Mouse (Mus musculus) C2C12 (cell line): ENCODE measurements around the gene Emsy. TPM values are rescaled to one million over a fixed set of nuclear protein-coding genes. Genes with fewer than 3 reads are reported as not detected.

Source experiments
- H3K27me3 ChIP-seq: one replicate; pipeline ENCODE4 v1.6.1; 2011; ENCODE audit not compliant: control insufficient read depth, insufficient read depth, insufficient read length
- H3K36me3 ChIP-seq: one replicate; pipeline ENCODE4 v1.6.1; 2011; ENCODE audit not compliant: control insufficient read depth, insufficient read depth
- H3K4me3 ChIP-seq: one replicate; pipeline ENCODE4 v1.5.1; 2011; ENCODE audit warnings: mild to moderate bottlenecking, control low read depth; ENCODE audit not compliant: poor library complexity, insufficient read depth, severe bottlenecking
- H3K79me2 ChIP-seq: one replicate; pipeline ENCODE4 v1.6.1; 2011; ENCODE audit not compliant: control insufficient read depth, insufficient read depth
- H3K79me3 ChIP-seq: one replicate; pipeline ENCODE4 v1.6.1; 2011; ENCODE audit warnings: low read depth, control low read depth
- H3ac ChIP-seq: one replicate; pipeline ENCODE3; 2011; ENCODE audit warnings: low read depth; ENCODE audit not compliant: control insufficient read depth, insufficient read length
- CEBPB ChIP-seq: IDR thresholded peaks from one replicate; pipeline ENCODE4 v1.6.1; 2011; ENCODE audit warnings: low read depth, mild to moderate bottlenecking, control low read depth, moderate library complexity
- CTCF ChIP-seq: IDR thresholded peaks from one replicate; pipeline ENCODE4 v1.5.1; 2011; ENCODE audit not compliant: control insufficient read depth, insufficient read depth, insufficient read length
- FOSL1 ChIP-seq: IDR thresholded peaks from one replicate; pipeline ENCODE4 v1.8.0; 2011; ENCODE audit warnings: mild to moderate bottlenecking, low read length; ENCODE audit not compliant: poor library complexity, insufficient read depth, severe bottlenecking
- MAX ChIP-seq: IDR thresholded peaks from one replicate; pipeline ENCODE4 v1.6.1; 2011; ENCODE audit warnings: mild to moderate bottlenecking, control low read depth
- MYOD1 ChIP-seq: IDR thresholded peaks from one replicate; pipeline ENCODE4 v1.6.1; 2011; ENCODE audit warnings: low read depth; ENCODE audit not compliant: control insufficient read depth, insufficient read length
- MYOG ChIP-seq: IDR thresholded peaks from one replicate; pipeline ENCODE4 v1.6.1; 2011; ENCODE audit not compliant: control insufficient read depth, insufficient read length; ENCODE audit errors: extremely low read depth
- USF1 ChIP-seq: IDR thresholded peaks from one replicate; pipeline ENCODE4 v1.6.1; 2011; ENCODE audit warnings: low read depth, mild to moderate bottlenecking, control low read depth, moderate library complexity
- polyA plus RNA-seq: library from polyadenylated mRNA; unstranded; fragments of >200 nt; fragmentation: generic; extraction: Trizol; gene quantifications from one replicate; pipeline ENCODE4 v1.2.1, GENCODE M21; 2012; ENCODE audit warnings: missing spikeins

Gene Emsy
- polyA plus RNA-seq, 1 experiment, result 12.1 TPM

- no peak overlapping the region for H3K4me3 ChIP-seq
- no peaks in the 10 kb centered on the region for H3K79me3 ChIP-seq
- H3ac ChIP-seq, result no peak overlapping the region
- H3K27me3 ChIP-seq, result no peaks in the 10 kb centered on the region
- H3K36me3 ChIP-seq, result no peaks in the 10 kb centered on the region
- H3K79me2 ChIP-seq, result no peaks in the 10 kb centered on the region
- TF ChIP-seq FOSL1 (no peak), MYOD1 (no peak), USF1 (no peak), CEBPB (no peak), MAX (no peak), MYOG (no peak), CTCF (no peak)
Measured at GRCm38 (mm10) chr7:98580441-98580840, 76.1 kb downstream of the Emsy start.

- Histone ChIP-seq H3K36me3 (no peaks in the 10 kb centered on the region), H3K79me2 (no peaks in the 10 kb centered on the region), H3K4me3 (no peak overlapping the region), H3K27me3 (no peaks in the 10 kb centered on the region), H3K79me3 (no peaks in the 10 kb centered on the region), H3ac (no peak overlapping the region)
- no peak for TF ChIP-seq MYOG
Measured at GRCm38 (mm10) chr7:98579731-98580130, 76.9 kb downstream of the Emsy start.

- Histone ChIP-seq H3K79me2 (no peaks in the 10 kb centered on the region), H3K4me3 (no peak overlapping the region), H3K36me3 (no peaks in the 10 kb centered on the region), H3K79me3 (no peaks in the 10 kb centered on the region), H3K27me3 (no peaks in the 10 kb centered on the region), H3ac (no peak overlapping the region)
- TF ChIP-seq FOSL1, result no peak
- TF ChIP-seq MAX, result no peak
- no peak for TF ChIP-seq MYOD1
- TF ChIP-seq MYOG, result no peak
- no peak for TF ChIP-seq USF1
- no peak for TF ChIP-seq CEBPB
- TF ChIP-seq CTCF, result no peak
Measured at GRCm38 (mm10) chr7:98577461-98577860, 79.1 kb downstream of the Emsy start.

- Histone ChIP-seq H3K4me3 (no peak overlapping the region), H3K79me3 (no peaks in the 10 kb centered on the region), H3K27me3 (no peaks in the 10 kb centered on the region), H3K79me2 (no peaks in the 10 kb centered on the region), H3K36me3 (no peaks in the 10 kb centered on the region), H3ac (no peak overlapping the region)
- TF ChIP-seq CTCF (no peak), FOSL1 (no peak), MYOD1 (no peak), MAX (no peak), CEBPB (no peak), MYOG (no peak), USF1 (no peak)
Measured at GRCm38 (mm10) chr7:98575651-98576239, 80.8 kb downstream of the Emsy start.

GRCm38 (mm10) chr7:98574771-98575191 lies 81.8 kb downstream of the Emsy start:
- no peak overlapping the region for H3ac ChIP-seq
- no peaks in the 10 kb centered on the region for H3K27me3 ChIP-seq
- H3K4me3 ChIP-seq, result no peak overlapping the region
- no peaks in the 10 kb centered on the region for H3K79me3 ChIP-seq
- H3K36me3 ChIP-seq, result no peaks in the 10 kb centered on the region
- no peaks in the 10 kb centered on the region for H3K79me2 ChIP-seq
- TF ChIP-seq FOSL1 (no peak), USF1 (no peak)

GRCm38 (mm10) chr7:98574271-98574670 lies 82.3 kb downstream of the Emsy start:
- Histone ChIP-seq H3K79me3 (no peaks in the 10 kb centered on the region), H3K4me3 (no peak overlapping the region), H3ac (no peak overlapping the region), H3K27me3 (no peaks in the 10 kb centered on the region), H3K79me2 (no peaks in the 10 kb centered on the region), H3K36me3 (no peaks in the 10 kb centered on the region)
- TF ChIP-seq CTCF (no peak), MYOD1 (no peak), USF1 (no peak), CEBPB (no peak), FOSL1 (no peak), MAX (no peak), MYOG (no peak)
